Mouse (Mus musculus) large intestine, adult 2 months (tissue): ENCODE measurements around the gene Sp1. TPM values are rescaled to one million over a fixed set of nuclear protein-coding genes. Genes with fewer than 3 reads are reported as not detected.

ENCODE experiments used
- DNase-seq: peaks from one replicate; pipeline ENCODE4 v3.0.0-alpha.2; 2012; ENCODE audit warnings: low read depth, low spot score
- WGBS: fragments of 180-500 bp; shearing (Covaris S2); methylation state at CpG from one replicate; pipeline ENCODE4 v1.1.7; 2018; 5-methylcytosine and 5-hydroxymethylcytosine counted together
- polyA plus RNA-seq: library from polyadenylated mRNA; depleted of rRNA; stranded (reverse); fragments of >200 nt; gene quantifications from 2 replicates; pipeline ENCODE4 v1.2.3, GENCODE M21; 2012

The Sp1 gene
- polyA plus RNA-seq, 1 experiment = 10.3 TPM

DNA sequence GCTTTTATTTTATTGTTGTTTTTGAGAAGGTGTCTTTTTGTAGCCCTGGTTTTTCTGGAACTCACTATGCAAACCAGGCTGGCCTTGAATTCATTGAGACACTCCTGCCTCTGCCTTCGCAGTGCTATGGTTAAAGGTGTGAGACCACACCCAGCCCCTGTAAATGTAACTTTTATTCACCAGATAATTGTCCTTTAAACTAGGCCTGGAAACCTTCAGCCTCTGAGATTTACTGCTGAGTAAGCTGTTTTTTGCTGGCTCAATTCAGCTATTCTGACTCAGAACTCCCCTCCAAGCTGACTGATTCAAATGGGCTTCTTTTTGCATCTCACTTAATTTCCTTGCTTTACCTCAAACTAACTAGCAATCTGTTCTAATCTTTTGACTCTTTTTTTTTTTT, 21.0 kb downstream of the Sp1 start:
- WGBS = 68% methylated on average over 1 of the region's 1 CpGs
- DNase-seq = no peak

GRCm38 (mm10) chr15:102432046-102432445, 26.1 kb downstream of the Sp1 start:
- 78% methylated on average over 1 of the region's 1 CpGs for WGBS
- no peak for DNase-seq

GRCm38 (mm10) chr15:102433173-102433572, 27.2 kb downstream of the Sp1 start:
- no peak for DNase-seq
- 87% methylated on average over 4 of the region's 4 CpGs for WGBS

- 46% methylated on average over 2 of the region's 2 CpGs for WGBS
- no peak for DNase-seq
These were observed 36.5 kb downstream of the Sp1 start for GRCm38 (mm10) chr15:102442490-102442889.

GRCm38 (mm10) chr15:102445146-102445545, 39.2 kb downstream of the Sp1 start, which contains the start of gene Amhr2:
Amhr2 (plus strand) TSS chr15:102445367.
- 75% methylated on average over 8 of the region's 8 CpGs for WGBS

DNA sequence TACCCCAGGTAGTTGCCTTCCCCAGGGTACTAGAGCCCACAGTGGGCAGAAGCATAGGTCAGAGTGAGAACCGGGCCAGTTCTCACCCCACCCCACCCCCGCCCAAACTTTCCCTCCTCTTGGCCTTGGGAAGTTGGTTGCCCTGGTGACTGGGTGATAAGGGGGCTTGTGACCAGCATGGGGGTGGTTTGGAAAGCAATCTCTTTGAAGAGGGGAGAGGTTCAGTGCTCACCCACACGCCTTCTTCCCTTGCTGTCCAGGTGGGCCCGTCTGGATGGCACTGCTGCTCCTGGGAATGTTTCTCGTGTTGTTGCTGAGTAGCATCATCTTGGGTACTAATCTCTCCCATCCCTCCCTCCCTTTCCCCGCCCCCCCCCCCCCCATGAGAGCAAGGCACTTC, 40.5 kb downstream of the Sp1 start:
- no peak for DNase-seq
- WGBS = 46% methylated on average over 6 of the region's 6 CpGs

More at GRCm38 (mm10) chr15:102445146-102445545, 39.2 kb downstream of the Sp1 start, which contains the start of gene Amhr2:
- DNase-seq = no peak

GRCm38 (mm10) chr15:102449366-102449765, 43.4 kb downstream of the Sp1 start:
- no peak for DNase-seq
- WGBS = 71% methylated on average over 8 of the region's 8 CpGs

- no peak for DNase-seq
- whole genome bisulfite sequencing = 16% methylated on average over 7 of the region's 7 CpGs
These were observed 45.0 kb downstream of the Sp1 start for GRCm38 (mm10) chr15:102450928-102451327.

GRCm38 (mm10) chr15:102451666-102452430, 45.9 kb downstream of the Sp1 start:
- DNase-seq = no peak
- 59% methylated on average over 26 of the region's 26 CpGs for WGBS

- 51% methylated on average over 6 of the region's 6 CpGs for WGBS
- no peak for DNase-seq
These were observed 50.0 kb downstream of the Sp1 start for GRCm38 (mm10) chr15:102455993-102456392.

DNA sequence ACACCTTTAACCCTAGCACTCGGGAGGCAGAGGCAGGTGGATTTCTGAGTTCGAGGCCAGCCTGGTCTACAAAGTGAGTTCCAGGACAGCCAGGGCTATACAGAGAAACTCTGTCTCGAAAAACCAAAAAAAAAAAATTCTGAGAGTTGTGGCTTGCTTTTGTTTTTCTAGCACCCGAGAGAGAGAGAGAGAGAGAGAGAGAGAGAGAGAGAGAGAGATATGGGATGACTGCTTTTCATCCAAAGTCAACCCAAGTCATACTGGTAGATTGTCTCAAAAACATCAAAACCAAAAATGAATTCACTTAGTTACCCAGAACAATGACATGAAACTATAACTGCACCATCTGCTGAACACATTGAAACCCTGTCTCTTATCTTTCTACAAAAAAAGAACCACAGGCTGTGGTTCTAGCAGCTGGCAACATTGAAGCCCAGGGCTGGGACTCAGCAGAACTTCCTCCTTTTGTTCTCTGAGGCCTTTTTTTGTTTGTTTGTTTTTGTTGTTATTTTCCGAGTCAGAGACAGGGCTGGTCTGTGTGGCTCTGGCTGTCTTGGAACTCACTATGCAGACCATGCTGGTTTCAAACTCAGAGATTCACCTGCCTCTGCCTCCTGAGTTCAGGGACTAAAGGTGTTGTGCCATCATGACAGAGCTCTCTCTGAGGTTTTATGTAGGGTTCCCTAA, 52.2 kb downstream of the Sp1 start:
- WGBS = 73% methylated on average over 5 of the region's 5 CpGs
- DNase-seq = no peak

DNA sequence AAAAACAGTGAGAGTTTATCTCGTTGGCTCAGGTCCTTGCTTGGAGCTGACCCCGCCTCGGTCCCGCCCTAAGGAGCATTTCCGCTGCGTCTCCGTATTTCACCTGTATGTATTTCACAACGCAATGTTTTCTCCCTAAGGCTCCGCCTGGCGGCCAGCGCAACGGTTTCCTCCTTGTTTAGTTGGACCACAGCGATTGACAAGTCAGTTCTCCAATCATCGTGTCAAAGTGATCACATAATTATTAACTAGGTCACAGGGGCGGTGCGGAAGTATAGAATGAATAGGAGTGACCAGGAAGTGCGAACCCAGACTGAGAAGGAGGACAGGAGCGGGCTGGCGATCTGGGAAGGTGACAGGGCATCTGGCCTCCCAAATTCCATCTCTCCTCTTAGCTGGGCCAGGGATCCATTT, 53.0 kb downstream of the Sp1 start, which contains the start of gene Prr13:
Gene Prr13 (plus strand): TSS at position 125 of the 414 bp plus-strand sequence.
- peak; percentile 100 for DNase-seq
- under 1% methylated on average over 19 of the region's 19 CpGs for WGBS

DNA sequence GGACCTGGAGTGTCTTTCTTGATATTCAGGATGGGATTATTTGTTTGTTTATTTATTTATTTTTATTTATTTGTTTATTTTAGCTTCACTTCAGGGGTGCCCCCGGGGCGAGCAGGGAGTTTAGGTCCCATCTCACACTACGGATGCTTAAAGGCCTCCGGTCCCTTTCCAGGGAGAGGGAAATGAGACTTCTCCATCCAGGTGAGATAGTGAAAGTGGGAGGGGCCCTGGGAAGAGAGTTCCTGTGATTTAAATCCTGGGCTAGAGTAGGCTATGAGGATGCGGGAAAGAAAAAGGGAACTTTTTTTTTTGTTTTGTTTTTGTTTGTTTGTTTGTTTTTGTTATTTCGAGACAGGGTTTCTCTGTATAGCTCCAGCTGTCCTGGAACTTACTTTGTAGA, 53.4 kb downstream of the Sp1 start:
- DNase-seq = no peak
- 10% methylated on average over 6 of the region's 6 CpGs for WGBS

DNA sequence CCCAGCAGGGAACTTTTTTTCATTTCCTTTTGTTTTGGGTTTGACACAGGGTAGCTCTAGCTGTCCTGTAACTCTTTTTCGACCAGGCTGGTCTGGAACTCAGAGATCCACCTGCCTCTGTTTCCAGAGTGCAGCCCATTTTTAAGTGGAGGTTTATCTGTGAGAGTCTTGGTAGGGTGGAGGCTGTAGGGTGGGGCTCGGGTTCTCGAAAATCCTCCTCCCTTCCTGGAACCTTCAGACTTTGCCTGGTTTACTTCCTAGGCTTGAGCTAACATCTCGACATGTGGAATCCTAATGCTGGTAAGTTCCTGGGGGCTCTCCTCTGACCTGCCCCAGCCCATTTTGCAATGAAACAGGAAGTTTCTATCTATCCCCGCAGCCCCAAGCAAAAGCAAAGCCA, 53.9 kb downstream of the Sp1 start:
- 12% methylated on average over 5 of the region's 5 CpGs for WGBS
- DNase-seq = no peak

GRCm38 (mm10) chr15:102460409-102460808, 54.5 kb downstream of the Sp1 start:
- WGBS = 58% methylated on average over 12 of the region's 12 CpGs
- no peak for DNase-seq

DNA sequence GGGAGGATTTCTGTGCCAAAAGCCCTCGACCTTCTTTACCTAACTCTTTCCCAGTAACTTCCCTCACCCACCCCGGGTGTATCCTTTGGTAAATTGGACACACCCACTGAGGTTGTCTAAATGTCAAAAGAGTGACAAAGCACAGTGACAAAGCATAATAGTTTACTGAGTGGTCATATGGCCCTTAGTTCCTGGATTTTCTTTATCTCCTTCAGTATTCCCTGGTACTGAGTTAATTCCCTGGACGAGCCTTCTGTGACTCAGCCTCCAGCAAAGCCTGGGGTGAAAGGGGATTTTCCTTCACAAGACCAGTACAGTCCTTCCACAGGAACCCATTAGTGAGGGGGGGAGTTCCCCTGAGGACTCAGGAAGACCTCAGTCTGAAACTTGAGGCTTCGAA, 55.0 kb downstream of the Sp1 start:
- no peak for DNase-seq
- WGBS = 22% methylated on average over 4 of the region's 4 CpGs

DNA sequence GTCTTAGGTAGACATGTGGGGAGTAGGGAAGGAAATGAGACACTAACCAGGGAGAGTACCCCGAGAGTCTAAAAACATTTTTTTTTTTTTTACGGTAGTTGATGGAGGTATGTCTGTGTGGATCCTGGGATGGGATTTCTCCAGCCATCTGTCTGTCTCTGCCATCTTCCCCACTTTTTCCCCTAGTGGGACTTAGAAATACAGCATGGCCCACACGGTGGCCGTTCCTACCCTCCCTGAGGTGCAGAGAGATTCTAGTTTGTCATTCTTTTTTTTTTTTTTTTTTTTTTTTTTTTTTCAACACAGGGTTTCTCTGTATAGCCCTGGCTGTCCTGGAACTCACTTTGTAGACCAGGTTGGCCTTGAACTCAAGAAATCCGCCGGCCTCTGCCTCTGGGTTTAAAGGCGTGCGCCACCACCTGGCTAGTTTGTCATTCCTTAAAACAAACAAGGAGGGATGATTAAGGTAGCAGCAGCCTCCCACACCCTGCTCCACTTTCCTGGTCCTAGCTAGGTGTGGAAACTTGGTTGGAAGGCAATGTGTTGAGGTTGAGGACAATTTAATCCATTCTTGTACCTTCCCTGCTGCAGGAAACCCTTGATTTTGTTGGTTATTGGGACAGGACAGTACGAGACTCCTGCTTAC, 55.6 kb downstream of the Sp1 start:
- 52% methylated on average over 9 of the region's 9 CpGs for WGBS
- DNase-seq = no peak

DNA sequence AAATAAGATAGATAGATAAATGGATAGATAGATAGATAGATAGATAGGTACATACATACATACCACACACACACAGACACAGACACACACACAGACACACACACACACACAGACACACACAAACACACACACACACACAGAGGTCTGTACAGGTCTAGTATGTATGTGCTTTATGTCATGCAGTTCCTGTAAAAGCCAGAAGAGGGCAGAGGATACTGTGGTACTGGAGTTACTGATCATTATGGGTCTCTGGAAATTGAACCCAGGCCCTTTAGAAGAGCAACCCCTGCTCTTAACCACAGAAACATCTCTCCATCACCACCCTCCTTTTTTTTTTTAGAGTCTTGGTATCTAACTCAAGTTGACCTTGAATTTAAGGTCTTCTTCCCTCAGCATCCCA, 57.7 kb downstream of the Sp1 start:
- DNase-seq = no peak

DNA sequence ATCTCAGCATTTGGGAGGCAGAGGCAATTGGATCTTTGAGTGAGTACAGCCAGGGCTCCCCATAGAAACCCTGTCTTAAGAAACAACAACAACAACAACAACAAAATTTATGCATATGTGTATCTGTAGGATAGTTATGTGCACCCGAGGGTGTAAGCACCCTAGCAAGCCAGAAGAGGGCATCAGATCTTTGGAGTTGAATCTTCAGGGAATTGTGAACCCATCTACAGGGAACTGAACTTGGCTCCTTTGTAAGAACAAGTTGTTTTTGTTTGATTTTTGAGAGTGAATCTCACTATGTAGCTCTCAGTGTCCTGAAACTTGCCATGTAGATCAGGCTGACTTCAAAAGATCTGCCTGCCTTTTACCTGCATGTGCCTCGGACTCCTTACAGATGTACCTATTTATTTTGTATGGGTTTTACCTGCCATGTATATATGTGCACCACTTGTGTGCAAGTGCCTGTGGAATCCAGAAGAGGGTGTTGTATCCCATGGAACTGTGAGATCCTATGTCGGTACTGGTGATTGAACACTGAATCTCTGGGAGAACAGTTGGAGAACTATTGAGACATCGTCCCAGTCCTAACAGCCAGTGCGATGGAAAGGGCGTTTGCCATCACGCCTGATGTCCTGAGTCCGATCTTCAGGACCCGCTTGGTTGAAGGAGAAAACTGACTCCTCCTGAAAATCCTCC, 62.9 kb downstream of the Sp1 start:
- 97% methylated on average over 9 of the region's 9 CpGs for WGBS
- DNase-seq = no peak

GRCm38 (mm10) chr15:102470183-102470604, 64.3 kb downstream of the Sp1 start, which contains the start of gene Pcbp2:
Pcbp2 (plus strand) TSS chr15:102470539.
- DNase-seq = peak; percentile 85
- under 1% methylated on average over 33 of the region's 40 CpGs for WGBS
